Mouse (Mus musculus) liver, embryonic 13.5 days (tissue): ENCODE results near the gene Rhox11. TPM values are rescaled to one million over a fixed set of nuclear protein-coding genes. Genes with fewer than 3 reads are reported as not detected.

Source experiments
- polyA plus RNA-seq: library from polyadenylated mRNA; unstranded; fragments of >200 nt; fragmentation: Nextera tagmentation; extraction: Ambion mirVana; gene quantifications from 2 replicates; pipeline ENCODE4 v1.2.1, GENCODE M21; 2015

Rhox11 gene
- polyA plus RNA-seq, 1 experiment from 2014 or later = not detected

Other genes with a start within 250 kb of the Rhox11 start
- gene Rhox8, start 206.2 kb downstream of the Rhox11 start, polyA plus RNA-seq = not detected in 2 replicates
- not detected in 2 replicates for gene Rhox7b, start 187.9 kb downstream of the Rhox11 start, polyA plus RNA-seq
- gene Rhox9, start 183.4 kb downstream of the Rhox11 start, polyA plus RNA-seq = not detected in 2 replicates
- not detected in 2 replicates for gene Btg1-ps1, start 66.3 kb downstream of the Rhox11 start, polyA plus RNA-seq
- not detected in 2 replicates for gene Btg1-ps2, start 42.0 kb downstream of the Rhox11 start, polyA plus RNA-seq
- gene Rhox10, start 18.7 kb downstream of the Rhox11 start, polyA plus RNA-seq = not detected in 2 replicates
- not detected in 2 replicates for gene Rhox12, start 25.8 kb upstream of the Rhox11 start, polyA plus RNA-seq
- not detected in 2 replicates for gene Rhox13, start 36.1 kb upstream of the Rhox11 start, polyA plus RNA-seq
- 0.97 and 1.3 TPM in 2 replicates for gene Zbtb33, start 104.7 kb upstream of the Rhox11 start, polyA plus RNA-seq
- 2.0 and 3.1 TPM in 2 replicates for gene Tmem255a, start 167.3 kb upstream of the Rhox11 start, polyA plus RNA-seq
- 0.07 and 0.14 TPM in 2 replicates for gene Atp1b4, start 231.0 kb upstream of the Rhox11 start, polyA plus RNA-seq